Mouse (Mus musculus) small intestine, adult 2 months (tissue): Measurements from ENCODE around the gene Pde4d.

Source experiments
- CTCF ChIP-seq: fragments of 200-500 bp; IDR thresholded peaks from 2 replicates; pipeline ENCODE4 v1.5.1; 2012; ENCODE audit warnings: low read depth, mild to moderate bottlenecking, control low read depth, inconsistent platforms, low read length, moderate library complexity, mixed read lengths; ENCODE audit not compliant: insufficient replicate concordance, insufficient read length; ENCODE audit errors: extremely low read depth
- POLR2A ChIP-seq: fragments of 200-500 bp; IDR thresholded peaks from 2 replicates; pipeline ENCODE4 v1.6.1; 2012; ENCODE audit warnings: low read depth, mild to moderate bottlenecking, control low read depth, inconsistent platforms, low read length, moderate library complexity

DNA sequence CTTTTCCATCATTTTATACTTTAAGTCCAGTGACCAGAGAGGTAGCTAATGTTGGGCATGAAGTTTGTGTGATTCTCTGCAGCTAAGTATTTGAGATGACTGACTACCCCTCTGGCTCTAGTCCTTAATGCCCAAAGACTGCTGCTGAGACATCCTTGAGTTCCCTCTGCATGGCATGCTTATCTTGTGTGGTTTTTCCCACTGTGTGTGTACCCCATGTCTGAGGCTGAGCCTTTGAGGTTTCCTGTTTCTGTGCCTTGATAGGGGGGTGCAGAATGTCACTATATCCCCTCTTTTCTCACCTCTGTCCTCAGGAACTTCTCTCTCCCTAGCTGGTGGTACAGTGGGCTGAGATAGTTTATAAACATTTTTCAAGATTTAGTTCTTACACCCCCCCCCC lies 14.1 kb upstream of the Pde4d start:
- TF ChIP-seq CTCF: no peak
- no peak for TF ChIP-seq POLR2A
